Mouse (Mus musculus): ENCODE results near the gene Rpl35.
A peak's percentile ranks its signal among the peaks of the same experiment; 100 is the strongest.
"Not testable (repeated sequence)": the region's sequence is repeated elsewhere in the genome, so short reads cannot be mapped to it uniquely, and the experiment has no call there.

Rpl35 gene

DNA sequence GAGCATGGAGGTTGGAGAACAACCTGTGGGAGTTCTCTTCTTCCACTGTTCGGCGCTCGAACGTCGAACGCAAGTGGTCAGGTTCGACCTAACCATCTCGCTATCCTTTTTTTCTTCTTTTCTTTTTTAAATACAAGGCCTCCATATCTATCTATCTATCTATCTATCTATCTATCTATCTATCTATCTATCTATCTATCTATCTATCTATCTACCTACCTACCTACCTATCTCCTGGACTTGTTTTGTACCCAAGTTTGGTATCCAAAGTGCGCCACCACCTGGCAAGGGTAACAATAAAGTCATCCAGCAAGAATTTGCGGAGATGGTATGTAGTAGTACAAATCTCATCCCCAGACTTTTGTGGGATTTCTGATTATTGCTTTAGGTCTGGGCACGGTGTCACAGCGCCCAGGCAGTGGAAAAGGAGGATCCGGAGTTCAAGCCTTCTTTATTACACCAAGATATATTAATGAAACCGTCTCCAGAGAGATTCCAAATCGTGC lies at the start of gene Rpl35:
TSS of gene Rpl35 (minus strand) at position 51 of the 506 bp plus-strand sequence.
- DNase-seq (ENCODE audit: extremely low spot score), result peak; percentile 42

GRCm38 (mm10) chr2:39048515-39048914 lies 43.1 kb upstream of the Rpl35 start:
- DNase-seq (ENCODE audit: extremely low spot score), result no peak

GRCm38 (mm10) chr2:39040215-39040614 lies 34.8 kb upstream of the Rpl35 start:
- DNase-seq (ENCODE audit: extremely low spot score), result no peak

DNA sequence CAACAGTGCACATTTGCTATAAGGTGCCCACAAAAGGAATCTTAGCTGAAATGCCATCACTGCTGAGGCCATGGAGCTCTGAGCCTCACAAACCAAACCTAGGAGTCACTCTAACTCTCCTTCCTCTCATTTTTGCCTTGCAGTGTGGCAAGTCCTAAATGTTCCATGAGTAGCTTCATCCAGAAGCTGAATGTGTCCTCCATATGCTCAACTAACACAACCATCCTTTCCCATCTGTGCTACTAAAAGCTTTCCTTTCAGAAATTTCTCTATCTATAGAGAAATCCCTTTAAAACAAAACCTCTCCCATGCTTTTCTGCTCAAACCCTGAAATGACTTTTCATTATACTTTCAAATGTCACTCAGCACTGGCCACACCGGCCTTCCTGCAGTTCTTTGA lies 26.2 kb upstream of the Rpl35 start:
- no peak for DNase-seq (ENCODE audit: extremely low spot score)

DNA sequence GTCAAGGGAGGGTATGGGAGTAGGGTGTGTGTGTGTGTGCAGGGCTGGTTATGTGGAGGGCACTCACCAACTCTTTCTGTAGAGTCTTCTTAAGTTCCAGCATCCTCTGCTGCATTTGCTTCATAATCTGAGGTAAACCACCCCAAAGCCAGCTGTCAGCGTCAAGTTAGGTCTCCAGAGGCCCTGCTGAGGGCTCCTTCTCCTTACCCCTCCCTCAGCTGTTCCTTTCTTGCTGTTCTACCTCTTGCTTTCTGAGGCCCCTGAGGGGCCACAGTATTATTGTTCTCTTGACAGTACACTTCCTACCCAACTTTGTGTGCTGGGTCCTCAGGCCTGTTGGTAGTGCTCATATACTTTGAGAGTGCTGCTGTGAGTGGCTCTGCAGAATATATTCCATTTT lies 14.6 kb upstream of the Rpl35 start:
- no peak for DNase-seq (ENCODE audit: extremely low spot score)

DNA sequence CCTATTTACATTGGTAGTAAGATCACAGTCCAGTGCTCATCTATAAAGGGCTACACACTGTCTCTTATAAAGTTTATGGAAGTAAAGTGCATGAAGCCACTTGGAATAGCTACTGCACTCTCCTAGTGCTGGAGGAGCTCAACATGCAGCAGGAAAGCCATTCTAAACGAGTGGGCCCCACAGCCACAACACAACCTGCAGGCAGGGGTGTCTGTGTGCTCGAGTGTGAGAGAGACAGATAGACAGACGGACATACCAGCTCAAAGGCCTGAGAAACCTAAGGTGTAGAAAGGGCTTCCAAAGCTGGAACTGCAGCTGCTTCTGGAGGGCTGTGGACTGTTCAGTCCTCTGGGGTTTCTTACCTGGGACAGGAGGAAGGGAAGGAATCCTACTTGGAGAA lies 11.2 kb upstream of the Rpl35 start:
- DNase-seq (ENCODE audit: extremely low spot score), result no peak

DNA sequence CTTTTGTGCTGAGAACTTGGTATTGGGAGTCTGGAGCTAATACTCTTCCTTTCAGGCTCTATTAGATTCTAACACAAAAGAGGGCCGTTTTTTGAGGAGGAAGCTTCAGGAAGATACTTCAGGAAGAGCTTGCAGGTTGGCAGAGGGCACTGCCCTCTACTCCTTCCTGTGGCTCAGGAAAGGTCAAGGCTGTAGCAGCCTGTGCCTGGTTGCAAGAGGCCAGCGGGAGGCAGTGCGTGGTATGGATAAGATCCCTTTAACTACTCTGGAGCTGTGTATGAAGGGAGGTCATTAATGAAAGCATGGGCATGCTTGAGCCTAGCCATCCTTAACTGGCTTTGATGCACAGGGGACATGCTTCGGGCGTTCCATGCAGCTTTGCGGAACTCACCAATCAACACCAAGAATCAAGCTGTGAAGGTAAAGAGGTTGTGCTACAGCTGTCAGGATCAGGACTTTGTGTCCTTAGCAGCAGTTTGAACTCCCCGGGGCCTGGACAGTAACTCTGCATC lies 7.4 kb upstream of the Rpl35 start:
- no peak for DNase-seq (ENCODE audit: extremely low spot score)

DNA sequence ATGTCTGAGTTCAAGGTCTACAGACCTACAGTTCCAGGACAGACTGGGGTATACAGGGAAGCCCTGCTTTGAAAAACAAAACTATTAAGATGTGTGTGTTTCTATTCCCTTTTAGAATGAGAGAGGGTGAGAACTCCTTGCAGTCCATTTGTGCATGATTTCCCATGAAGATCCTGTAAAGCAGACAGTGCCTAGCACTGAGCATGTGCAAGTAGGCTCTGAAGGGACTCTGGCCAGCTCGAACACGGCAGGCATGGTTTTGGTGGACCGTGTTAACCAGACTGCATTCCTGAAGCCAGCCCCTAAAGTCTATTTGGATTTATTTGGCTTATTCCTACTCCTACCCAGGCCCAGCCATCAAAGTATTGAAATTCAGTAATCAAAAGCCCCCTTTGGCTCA lies 6.5 kb upstream of the Rpl35 start:
- no peak for DNase-seq (ENCODE audit: extremely low spot score)

GRCm38 (mm10) chr2:39011264-39011663 lies 5.8 kb upstream of the Rpl35 start:
- no peak for DNase-seq (ENCODE audit: extremely low spot score)

GRCm38 (mm10) chr2:39010144-39010543 lies 4.7 kb upstream of the Rpl35 start:
- DNase-seq (ENCODE audit: extremely low spot score), result not testable (repeated sequence)

DNA sequence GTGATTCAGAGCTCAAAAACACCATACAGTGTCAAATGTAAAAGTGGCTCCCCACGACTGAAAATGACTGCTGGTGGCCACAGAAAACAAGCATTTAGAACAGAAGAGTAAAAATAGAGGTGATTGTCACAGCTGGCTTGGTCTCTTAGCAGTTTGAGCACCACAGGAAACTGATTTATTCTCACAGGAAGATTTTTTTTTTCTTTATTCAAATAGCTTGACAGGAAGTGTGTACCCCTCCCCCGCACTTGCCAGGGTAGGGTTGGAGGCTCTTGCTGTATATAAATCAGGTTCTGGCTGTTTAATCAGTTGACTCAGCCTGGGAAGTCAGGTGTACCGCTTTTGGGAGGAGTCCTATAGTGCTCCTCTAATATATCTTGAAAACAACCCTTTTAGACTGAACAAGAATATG lies 3.5 kb upstream of the Rpl35 start:
- no peak for DNase-seq (ENCODE audit: extremely low spot score)

GRCm38 (mm10) chr2:39008350-39008851 lies 3.0 kb upstream of the Rpl35 start:
- no peak for DNase-seq (ENCODE audit: extremely low spot score)

DNA sequence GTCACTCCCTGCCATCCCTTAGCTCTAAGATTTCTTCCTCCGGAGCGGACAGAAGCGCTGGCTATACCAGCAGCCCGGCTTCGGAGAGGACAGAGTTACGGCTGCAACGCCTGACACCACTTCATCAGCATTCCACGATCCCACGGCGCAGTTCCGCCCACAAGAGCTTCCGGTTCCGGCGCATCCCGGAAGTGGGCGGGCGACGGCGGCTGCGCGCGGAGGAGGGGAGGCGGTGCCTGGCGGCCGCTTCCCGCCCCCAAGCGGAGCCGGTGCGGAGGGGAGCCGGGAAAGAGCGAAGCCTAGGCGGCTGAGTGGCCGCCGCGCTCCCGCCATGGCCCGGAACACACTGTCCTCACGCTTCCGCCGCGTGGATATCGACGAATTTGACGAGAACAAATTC lies 2.4 kb upstream of the Rpl35 start:
- peak; percentile 93 for DNase-seq (ENCODE audit: extremely low spot score)

DNA sequence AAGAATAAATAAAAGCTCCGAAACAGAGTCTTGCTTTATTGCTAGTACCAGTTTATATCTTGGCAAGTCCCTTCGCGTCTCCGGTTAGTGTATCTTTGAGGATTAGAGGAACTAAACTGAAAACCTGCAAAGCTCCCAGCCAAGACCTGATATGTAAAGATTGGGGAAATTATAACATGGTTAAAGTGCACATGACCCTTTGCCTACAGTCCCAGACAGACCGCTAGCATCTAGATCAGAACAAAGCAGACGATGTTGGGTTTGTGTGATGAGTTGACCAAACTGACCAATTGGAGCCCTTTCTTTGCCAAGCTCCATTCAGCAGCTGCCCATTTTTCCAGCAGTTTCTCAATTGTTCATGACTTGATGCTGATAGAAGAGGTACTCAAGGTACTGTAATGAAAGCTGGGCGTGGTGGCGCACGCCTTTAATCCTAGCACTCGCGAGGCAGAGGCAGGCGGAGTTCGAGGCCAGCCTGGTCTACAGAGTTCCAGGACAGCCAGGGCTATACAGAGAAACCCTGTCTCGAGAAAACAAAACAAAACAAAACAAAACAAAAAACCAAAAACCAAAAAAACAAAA lies 816 bp upstream of the Rpl35 start:
- no peak for DNase-seq (ENCODE audit: extremely low spot score)

DNA sequence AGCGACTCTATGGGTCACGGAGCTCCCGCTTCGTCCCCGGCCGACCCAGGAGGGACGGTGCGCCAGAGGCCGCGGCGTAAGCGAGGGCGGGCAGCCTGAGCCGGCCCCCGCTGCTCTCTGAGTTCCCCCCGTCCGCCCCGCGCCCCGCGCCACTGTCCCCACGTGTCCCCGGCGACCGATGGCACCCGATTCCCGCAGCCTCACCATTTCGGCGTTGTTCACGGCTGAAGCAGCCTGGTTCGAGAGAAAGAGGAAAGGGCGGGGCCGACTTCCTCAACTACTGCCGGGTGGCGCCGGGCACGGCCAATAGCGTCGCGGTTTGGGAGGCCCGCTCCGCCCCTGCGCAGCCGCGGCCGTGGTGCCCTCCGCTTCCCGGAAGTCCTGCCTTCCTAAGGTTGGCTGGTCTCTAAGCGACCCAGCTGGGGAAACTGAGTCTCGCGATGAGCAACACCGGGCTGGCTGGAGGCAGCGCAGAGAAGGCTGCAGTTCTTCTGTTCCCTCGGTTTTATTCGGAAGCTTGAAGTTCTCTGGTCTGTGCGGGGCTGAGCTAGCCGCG lies 466 bp downstream of the Rpl35 start, which contains the start of gene Arpc5l:
TSS of gene Arpc5l (plus strand) at position 469 of the 556 bp plus-strand sequence.
- DNase-seq (ENCODE audit: extremely low spot score), result peak; percentile 88

GRCm38 (mm10) chr2:39004372-39004771 lies 1.1 kb downstream of the Rpl35 start:
- DNase-seq (ENCODE audit: extremely low spot score), result peak; percentile 24

DNA sequence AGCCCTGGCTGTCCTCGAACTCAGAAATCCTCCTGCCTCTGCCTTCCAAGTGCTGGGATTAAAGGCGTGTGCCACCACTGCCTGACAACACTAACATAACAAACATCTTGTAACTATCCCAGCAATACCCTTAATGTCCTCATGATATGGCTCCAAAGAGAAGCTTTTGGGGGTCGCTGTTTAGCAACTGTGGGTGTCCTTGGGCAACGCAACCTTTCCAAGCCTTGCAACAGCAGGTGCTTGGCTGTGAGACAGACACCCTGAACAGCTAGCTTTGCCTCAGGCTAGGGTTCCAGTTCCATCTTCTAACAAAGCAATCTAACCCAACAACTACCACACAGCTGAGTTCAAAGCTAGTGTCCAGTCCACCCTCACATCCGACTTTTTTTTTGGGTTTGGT lies 1.9 kb downstream of the Rpl35 start:
- DNase-seq (ENCODE audit: extremely low spot score), result no peak

DNA sequence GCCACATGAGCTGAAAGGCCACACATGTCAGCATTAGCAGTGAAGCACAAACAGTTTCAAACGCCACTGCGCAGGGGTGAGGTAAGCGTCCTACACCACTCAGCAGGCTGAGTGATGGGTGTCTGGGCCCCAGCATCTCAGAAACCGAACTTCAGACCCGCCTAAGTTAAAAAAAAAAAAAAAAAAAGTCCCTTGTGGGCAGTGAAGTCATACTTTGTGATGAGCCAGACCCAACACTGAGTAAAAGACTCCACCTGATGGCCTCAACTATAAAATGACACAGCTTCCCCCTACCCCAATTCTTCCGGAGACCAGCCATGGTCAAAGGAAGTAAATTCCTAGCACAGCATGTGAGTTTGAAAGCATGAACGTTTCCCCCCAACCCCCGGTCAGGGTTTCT lies 2.3 kb downstream of the Rpl35 start:
- no peak for DNase-seq (ENCODE audit: extremely low spot score)

- no peak for DNase-seq (ENCODE audit: extremely low spot score)
These were observed 3.6 kb downstream of the Rpl35 start for GRCm38 (mm10) chr2:39001866-39002265.

- peak; percentile 29 for DNase-seq (ENCODE audit: extremely low spot score)
These were observed 4.9 kb downstream of the Rpl35 start for GRCm38 (mm10) chr2:39000587-39000919.

DNA sequence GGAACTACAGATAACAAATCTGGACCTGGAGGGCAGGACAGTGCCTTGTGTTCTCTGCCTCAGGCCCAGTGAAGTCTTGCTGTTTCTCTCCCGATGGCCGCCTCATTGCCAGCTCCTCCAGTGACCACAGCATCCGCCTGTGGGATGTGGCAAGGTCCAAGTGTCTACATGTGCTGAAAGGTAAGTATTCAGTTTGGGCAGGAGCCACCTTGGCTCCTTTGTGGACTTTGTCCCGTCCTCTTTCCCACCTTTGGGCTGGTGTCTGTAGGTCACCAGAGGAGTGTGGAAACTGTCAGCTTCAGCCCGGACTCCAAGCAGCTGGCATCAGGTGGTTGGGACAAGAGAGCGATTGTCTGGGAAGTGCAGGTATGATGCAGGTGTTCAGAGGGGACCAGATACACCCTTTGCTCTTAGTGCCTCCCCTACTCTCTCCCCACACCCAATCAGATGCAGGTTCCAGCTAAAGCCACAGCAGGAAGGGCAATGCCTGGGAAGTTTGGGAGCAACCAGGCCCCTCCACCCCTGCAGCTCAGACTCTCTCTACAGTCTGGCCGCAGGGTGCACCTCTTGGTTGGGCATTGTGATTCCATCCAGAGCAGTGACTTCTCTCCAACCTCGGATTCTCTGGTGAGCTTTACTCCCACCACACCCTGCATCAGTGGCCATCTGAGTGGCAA lies 5.4 kb downstream of the Rpl35 start:
- DNase-seq (ENCODE audit: extremely low spot score), result peak; percentile 20

DNA sequence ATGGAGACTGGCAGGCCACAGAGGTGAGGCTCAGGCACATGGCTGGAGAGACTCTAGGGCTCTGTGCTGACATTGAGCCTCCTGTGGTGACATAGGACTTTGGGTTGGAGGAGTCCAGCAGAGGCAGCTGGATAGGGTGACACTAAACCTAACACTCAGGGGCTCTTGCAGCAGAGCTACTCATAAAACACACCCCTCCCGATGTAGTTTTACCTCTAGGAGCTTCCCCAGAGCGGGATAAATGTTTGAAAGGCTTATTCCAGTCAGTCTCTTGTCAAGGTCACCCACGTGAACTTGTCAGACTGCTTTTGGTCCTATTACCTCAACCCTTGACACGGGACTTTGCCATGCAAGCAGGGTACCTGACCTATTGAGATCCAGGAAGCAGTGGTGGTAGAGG lies 6.0 kb downstream of the Rpl35 start:
- peak; percentile 27 for DNase-seq (ENCODE audit: extremely low spot score)
